Mouse (Mus musculus): ENCODE results near the gene Hnrnpul1. TPM values are rescaled to one million over a fixed set of nuclear protein-coding genes. Genes with fewer than 3 reads are reported as not detected.

Gene Hnrnpul1
- total RNA-seq, 1 experiment, result 67.1 TPM

DNA sequence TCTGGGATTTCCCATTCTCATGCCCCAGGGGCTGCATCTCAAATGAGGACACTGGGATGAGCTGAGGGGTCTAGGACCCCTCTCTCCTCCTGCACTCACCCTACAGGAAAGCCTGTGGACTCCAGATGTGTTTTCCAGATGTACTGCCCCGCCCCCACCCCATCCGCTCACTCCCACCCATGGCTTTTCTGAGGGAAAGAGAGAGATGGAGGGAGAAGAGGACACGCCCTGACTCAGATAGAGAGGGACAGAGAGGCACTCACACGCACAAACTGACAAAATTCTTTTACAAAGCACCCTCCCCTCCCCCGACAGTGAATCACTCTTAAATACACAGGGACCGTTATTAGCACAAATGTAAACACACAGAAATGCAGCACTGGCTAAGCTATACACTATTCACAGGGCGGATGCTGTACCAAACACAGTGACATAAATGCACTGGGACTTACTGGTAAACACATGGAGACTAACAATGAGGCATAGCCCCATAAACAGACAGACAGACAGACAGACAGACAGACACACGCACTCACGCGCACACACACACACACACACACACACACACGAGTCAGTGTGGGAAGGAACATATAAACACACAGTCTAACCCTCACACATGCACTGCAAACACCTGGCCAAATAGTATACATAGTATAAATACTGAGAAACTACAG, 27.5 kb upstream of the Hnrnpul1 start:
- no peaks in the 10 kb centered on the region for H3K9me3 ChIP-seq (ENCODE audit: control insufficient read depth, insufficient read depth, low read depth, low read length)
- no peak overlapping the region for H3K27ac ChIP-seq (ENCODE audit: insufficient read depth, low read depth, low read length, poor library complexity, severe bottlenecking)
- peak overlapping the region; percentile 38 to 44; a peak in 3 of 4 replicates for H3K4me3 ChIP-seq (ENCODE audit: insufficient read depth in 1 of 2, low read depth in 1 of 2, low read length in 2 of 2, poor library complexity in 1 of 2, severe bottlenecking in 1 of 2)
- in situ Hi-C loops (cut with MboI; ENCODE audit: low sequenced_read_pairs in 2 of 2, unreplicated experiment in 2 of 2), result no loop called here
- peaks cover 3 to 10% of the 10 kb centered on the region in 2 experiments; a peak in 3 of 4 replicates for H3K4me1 ChIP-seq (ENCODE audit: control insufficient read depth in 2 of 2, insufficient read depth in 2 of 2, low read length in 2 of 2, poor library complexity in 1 of 2)
- no peaks in the 10 kb centered on the region for H3K36me3 ChIP-seq (ENCODE audit: control insufficient read depth, insufficient read depth, low read length, poor library complexity, severe bottlenecking)
- TF ChIP-seq CHD2 (IDR thresholded peaks at IDR 0.05; ENCODE audit: low read depth, low read length) (no peak), ZC3H11A (IDR thresholded peaks at IDR 0.05; ENCODE audit: borderline replicate concordance, low read depth, low read length) (no peak), ZNF384 (IDR thresholded peaks at IDR 0.05; ENCODE audit: low read depth, low read length) (no peak)
- H3K9ac ChIP-seq (ENCODE audit: insufficient read depth, low read depth, low read length, poor library complexity, severe bottlenecking), result peak overlapping the region; percentile 62
- DNase-seq (ENCODE audit: low read depth, low spot score), result no peak

GRCm38 (mm10) chr7:25781321-25781936, 26.9 kb upstream of the Hnrnpul1 start:
- no peaks in the 10 kb centered on the region for H3K36me3 ChIP-seq (ENCODE audit: control insufficient read depth, insufficient read depth, low read length, poor library complexity, severe bottlenecking)
- no peak overlapping the region for H3K27ac ChIP-seq (ENCODE audit: insufficient read depth, low read depth, low read length, poor library complexity, severe bottlenecking)
- peaks cover 3 to 15% of the 10 kb centered on the region in 2 experiments; a peak in 3 of 4 replicates for H3K4me1 ChIP-seq (ENCODE audit: control insufficient read depth in 2 of 2, insufficient read depth in 2 of 2, low read length in 2 of 2, poor library complexity in 1 of 2)

DNA sequence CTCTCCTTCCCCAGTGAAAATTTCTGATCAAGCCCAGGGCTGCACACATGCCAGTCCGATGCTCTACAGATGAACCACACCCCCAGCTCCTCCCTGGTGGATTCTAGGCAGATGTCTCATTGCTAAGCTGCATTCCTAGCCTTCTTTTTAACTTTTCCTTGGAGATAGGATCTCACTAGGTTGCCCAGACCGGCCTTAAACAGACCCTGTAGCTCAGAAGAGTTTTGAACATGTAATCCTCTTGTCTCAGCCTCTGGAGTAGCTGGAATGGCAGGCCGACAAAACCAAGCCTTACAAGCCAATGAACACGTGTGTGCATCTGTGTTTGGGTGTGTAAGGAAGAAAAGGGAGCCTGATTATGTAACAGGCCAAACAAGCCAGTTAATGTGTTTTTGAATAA, 26.2 kb upstream of the Hnrnpul1 start:
- no peak overlapping the region for H3K27ac ChIP-seq (ENCODE audit: insufficient read depth, low read depth, low read length, poor library complexity, severe bottlenecking)
- H3K36me3 ChIP-seq (ENCODE audit: control insufficient read depth, insufficient read depth, low read length, poor library complexity, severe bottlenecking), result no peaks in the 10 kb centered on the region

More at GRCm38 (mm10) chr7:25781321-25781936, 26.9 kb upstream of the Hnrnpul1 start:
- TF ChIP-seq MAFK (IDR thresholded peaks at IDR 0.05; ENCODE audit: insufficient read depth, low read depth, low read length) (no peak), ZNF384 (IDR thresholded peaks at IDR 0.05; ENCODE audit: low read depth, low read length) (no peak), HCFC1 (IDR thresholded peaks at IDR 0.05; ENCODE audit: borderline replicate concordance, insufficient read depth, low read length) (no peak)
- no peak for DNase-seq (ENCODE audit: low read depth, low spot score)
- peak overlapping the region; percentile 38 to 44 for H3K4me3 ChIP-seq (ENCODE audit: insufficient read depth in 1 of 2, low read depth in 1 of 2, low read length in 2 of 2, poor library complexity in 1 of 2, severe bottlenecking in 1 of 2)
- peak overlapping the region; percentile 62 for H3K9ac ChIP-seq (ENCODE audit: insufficient read depth, low read depth, low read length, poor library complexity, severe bottlenecking)
- in situ Hi-C loops (cut with MboI; ENCODE audit: low sequenced_read_pairs in 2 of 2, unreplicated experiment in 2 of 2), result no loop called here
- no peaks in the 10 kb centered on the region for H3K9me3 ChIP-seq (ENCODE audit: control insufficient read depth, insufficient read depth, low read depth, low read length)

GRCm38 (mm10) chr7:25780021-25780420, 25.5 kb upstream of the Hnrnpul1 start:
- H3K36me3 ChIP-seq (ENCODE audit: control insufficient read depth, insufficient read depth, low read length, poor library complexity, severe bottlenecking), result no peaks in the 10 kb centered on the region
- no peak overlapping the region for H3K27ac ChIP-seq (ENCODE audit: insufficient read depth, low read depth, low read length, poor library complexity, severe bottlenecking)
- no peak for DNase-seq (ENCODE audit: low read depth, low spot score)
- no peak for TF ChIP-seq MAFK (IDR thresholded peaks at IDR 0.05; ENCODE audit: insufficient read depth, low read depth, low read length)
- no peak for TF ChIP-seq ZC3H11A (IDR thresholded peaks at IDR 0.05; ENCODE audit: borderline replicate concordance, low read depth, low read length)
- no peak for TF ChIP-seq HCFC1 (IDR thresholded peaks at IDR 0.05; ENCODE audit: borderline replicate concordance, insufficient read depth, low read length)
- TF ChIP-seq CHD2 (IDR thresholded peaks at IDR 0.05; ENCODE audit: low read depth, low read length), result no peak
- no peak for TF ChIP-seq ZNF384 (IDR thresholded peaks at IDR 0.05; ENCODE audit: low read depth, low read length)
- H3K9ac ChIP-seq (ENCODE audit: insufficient read depth, low read depth, low read length, poor library complexity, severe bottlenecking), result no peak overlapping the region
- H3K4me1 ChIP-seq (ENCODE audit: control insufficient read depth in 2 of 2, insufficient read depth in 2 of 2, low read length in 2 of 2, poor library complexity in 1 of 2), result peaks cover 3 to 15% of the 10 kb centered on the region in 2 experiments; a peak in 3 of 4 replicates
- H3K9me3 ChIP-seq (ENCODE audit: control insufficient read depth, insufficient read depth, low read depth, low read length), result no peaks in the 10 kb centered on the region
- in situ Hi-C loops (cut with MboI; ENCODE audit: low sequenced_read_pairs in 2 of 2, unreplicated experiment in 2 of 2), result no loop called here
- H3K4me3 ChIP-seq (ENCODE audit: insufficient read depth in 1 of 2, low read depth in 1 of 2, low read length in 2 of 2, poor library complexity in 1 of 2, severe bottlenecking in 1 of 2), result no peak overlapping the region

More for the DNA sequence above, 26.2 kb upstream of the Hnrnpul1 start:
- no peak for DNase-seq (ENCODE audit: low read depth, low spot score)
- in situ Hi-C loops (cut with MboI; ENCODE audit: low sequenced_read_pairs in 2 of 2, unreplicated experiment in 2 of 2), result no loop called here
- Histone ChIP-seq H3K4me1 (ENCODE audit: control insufficient read depth in 2 of 2, insufficient read depth in 2 of 2, low read length in 2 of 2, poor library complexity in 1 of 2) (peaks cover 3 to 15% of the 10 kb centered on the region in 2 experiments; a peak in 3 of 4 replicates), H3K4me3 (ENCODE audit: insufficient read depth in 1 of 2, low read depth in 1 of 2, low read length in 2 of 2, poor library complexity in 1 of 2, severe bottlenecking in 1 of 2) (no peak overlapping the region), H3K9me3 (ENCODE audit: control insufficient read depth, insufficient read depth, low read depth, low read length) (no peaks in the 10 kb centered on the region), H3K9ac (ENCODE audit: insufficient read depth, low read depth, low read length, poor library complexity, severe bottlenecking) (no peak overlapping the region)
- no peak for TF ChIP-seq CHD2 (IDR thresholded peaks at IDR 0.05; ENCODE audit: low read depth, low read length)
- TF ChIP-seq HCFC1 (IDR thresholded peaks at IDR 0.05; ENCODE audit: borderline replicate concordance, insufficient read depth, low read length), result no peak
- TF ChIP-seq ZC3H11A (IDR thresholded peaks at IDR 0.05; ENCODE audit: borderline replicate concordance, low read depth, low read length), result no peak
- no peak for TF ChIP-seq ZNF384 (IDR thresholded peaks at IDR 0.05; ENCODE audit: low read depth, low read length)
- no peak for TF ChIP-seq MAFK (IDR thresholded peaks at IDR 0.05; ENCODE audit: insufficient read depth, low read depth, low read length)

All from ES-E14 (cell line).